In genomic region chr9:21901223-21901820, GRCm38 (mm10) we compare ENCODE assay signal across 8 mouse cellular contexts. TPM values are rescaled to one million over a fixed set of nuclear protein-coding genes. Genes with fewer than 3 reads are reported as not detected.
DNase-seq lines count a peak whose midpoint lies in the region; ATAC-seq and TF ChIP-seq lines count a peak whose summit lies in the region.

No protein-coding gene starts in this region.

- H3K9me3 ChIP-seq in embryonic facial prominence, embryonic 15.5 days (replicated peaks), result no peaks in the 10 kb centered on the region
- H3K9me3 ChIP-seq in heart, embryonic 15.5 days (replicated peaks), result no peaks in the 10 kb centered on the region
- no peaks in the 10 kb centered on the region for H3K9me3 ChIP-seq in liver, embryonic 11.5 days (ENCODE audit: control insufficient read depth, low read length)

- no peak for TF ChIP-seq CTCF in bone marrow macrophage, adult 2 months (IDR thresholded peaks at IDR 0.05; ENCODE audit: low read depth, low read length)
- TF ChIP-seq CTCF in testis, adult 2 months (IDR thresholded peaks at IDR 0.05; ENCODE audit: control insufficient read depth, insufficient read depth, insufficient replicate concordance, low read depth, low read length), result no peak

- H3K27ac ChIP-seq in bone marrow macrophage, adult 2 months (ENCODE audit: insufficient read depth, low read depth, low read length), result no peak overlapping the region
- no peak overlapping the region for H3K27ac ChIP-seq in embryonic facial prominence, embryonic 15.5 days (replicated peaks)
- H3K27ac ChIP-seq in heart, embryonic 15.5 days, result no peak overlapping the region
- H3K27ac ChIP-seq in liver, embryonic 11.5 days (ENCODE audit: low read depth, low read length), result no peak overlapping the region
- peak overlapping the region; percentile 54; the same call in 1 of the 2 replicates for H3K27ac ChIP-seq in testis, adult 2 months (ENCODE audit: control insufficient read depth, insufficient read depth, low read depth, low read length)

- no peak overlapping the region for H3ac ChIP-seq in myocyte (ENCODE audit: control insufficient read depth, insufficient read length)

- DNase-seq in ES-CJ7 (ENCODE audit: low read depth, low spot score), result peak; percentile 82
- DNase-seq in kidney, postnatal 14 days, result peak; percentile 77
- peak; percentile 55 for DNase-seq in liver, embryonic 11.5 days (ENCODE audit: low spot score)

- H3K9ac ChIP-seq in embryonic facial prominence, embryonic 15.5 days, result 0 out of 2 replicates have a peak overlapping the region, but pooled peaks have one; percentile 15
- H3K9ac ChIP-seq in heart, embryonic 15.5 days, result no peak overlapping the region
- H3K9ac ChIP-seq in liver, embryonic 11.5 days (ENCODE audit: low read depth, low read length), result 0 out of 2 replicates have a peak overlapping the region, but pooled peaks have one; percentile 31

- peak overlapping the region; percentile 45 for H3K4me3 ChIP-seq in bone marrow macrophage, adult 2 months (ENCODE audit: insufficient read depth, low read length)
- peak overlapping the region; percentile 46 for H3K4me3 ChIP-seq in embryonic facial prominence, embryonic 15.5 days (replicated peaks)
- H3K4me3 ChIP-seq in heart, embryonic 15.5 days, result peak overlapping the region; percentile 49
- H3K4me3 ChIP-seq in liver, embryonic 11.5 days (ENCODE audit: low read depth, low read length), result peak overlapping the region; percentile 32
- H3K4me3 ChIP-seq in myocyte, result peak overlapping the region; percentile 21
- H3K4me3 ChIP-seq in testis, adult 2 months (ENCODE audit: control insufficient read depth, low read depth, low read length), result peak overlapping the region; percentile 71

- H3K4me2 ChIP-seq in embryonic facial prominence, embryonic 15.5 days (replicated peaks), result peak overlapping the region; percentile 55
- H3K4me2 ChIP-seq in heart, embryonic 15.5 days, result peak overlapping the region; percentile 61
- H3K4me2 ChIP-seq in liver, embryonic 11.5 days, result peak overlapping the region; percentile 58
- H3K4me2 ChIP-seq in myocyte (ENCODE audit: low read depth), result peak overlapping the region; percentile 67

- H3K27me3 ChIP-seq in embryonic facial prominence, embryonic 15.5 days, result peaks cover 17% of the 10 kb centered on the region
- peaks cover 5% of the 10 kb centered on the region; the same call in 1 of the 2 replicates for H3K27me3 ChIP-seq in heart, embryonic 15.5 days
- peaks cover 3% of the 10 kb centered on the region; the same call in 1 of the 2 replicates for H3K27me3 ChIP-seq in liver, embryonic 11.5 days (replicated peaks; ENCODE audit: control insufficient read depth, insufficient read depth, low read length)
- H3K27me3 ChIP-seq in myocyte (ENCODE audit: control insufficient read depth, insufficient read depth, insufficient read length), result peaks cover 7% of the 10 kb centered on the region
- no peaks in the 10 kb centered on the region for H3K27me3 ChIP-seq in testis, adult 2 months (ENCODE audit: control insufficient read depth, insufficient read depth, low read length)

- TF ChIP-seq POLR2A in bone marrow macrophage, adult 2 months (IDR thresholded peaks at IDR 0.05; ENCODE audit: borderline replicate concordance, low read depth, low read length), result no peak
- peak; percentile 23 for TF ChIP-seq POLR2A in myocyte (IDR thresholded peaks at IDR 0.05; ENCODE audit: insufficient read length, low read depth)
- TF ChIP-seq POLR2A in testis, adult 2 months (IDR thresholded peaks at IDR 0.05; ENCODE audit: control insufficient read depth, low read depth, low read length), result no peak

- no peaks in the 10 kb centered on the region for H3K36me3 ChIP-seq in embryonic facial prominence, embryonic 15.5 days
- no peaks in the 10 kb centered on the region for H3K36me3 ChIP-seq in heart, embryonic 15.5 days
- H3K36me3 ChIP-seq in liver, embryonic 11.5 days (ENCODE audit: control insufficient read depth, insufficient read depth, low read length), result no peaks in the 10 kb centered on the region
- H3K36me3 ChIP-seq in myocyte (ENCODE audit: control insufficient read depth, insufficient read depth), result no peaks in the 10 kb centered on the region
- H3K36me3 ChIP-seq in testis, adult 2 months (ENCODE audit: control insufficient read depth, insufficient read depth, low read length), result no peaks in the 10 kb centered on the region

- no peaks in the 10 kb centered on the region for H3K79me2 ChIP-seq in myocyte (ENCODE audit: control insufficient read depth, insufficient read depth)

- WGBS in embryonic facial prominence, embryonic 15.5 days, result 11% methylated on average over 10 of the region's 10 CpGs
- WGBS in heart, embryonic 15.5 days, result 16% methylated on average over 10 of the region's 10 CpGs
- WGBS in liver, embryonic 11.5 days, result 16% methylated on average over 10 of the region's 10 CpGs

- peak; percentile 70; the same call in 1 of the 2 replicates for ATAC-seq in embryonic facial prominence, embryonic 15.5 days (ENCODE audit: insufficient number of reproducible peaks, low FRiP score, low TSS enrichment, low read depth)
- ATAC-seq in heart, embryonic 15.5 days (replicated peaks; ENCODE audit: insufficient number of reproducible peaks, insufficient read depth, low FRiP score, low read depth), result no peak
- ATAC-seq in liver, embryonic 11.5 days (replicated peaks; ENCODE audit: low FRiP score), result peak; percentile 78

- no peaks in the 10 kb centered on the region for H3K4me1 ChIP-seq in bone marrow macrophage, adult 2 months (ENCODE audit: control insufficient read depth, insufficient read depth, low read length)
- no peaks in the 10 kb centered on the region for H3K4me1 ChIP-seq in embryonic facial prominence, embryonic 15.5 days
- H3K4me1 ChIP-seq in heart, embryonic 15.5 days (replicated peaks), result peaks cover 3% of the 10 kb centered on the region; the same call in 1 of the 2 replicates
- no peaks in the 10 kb centered on the region for H3K4me1 ChIP-seq in liver, embryonic 11.5 days (replicated peaks; ENCODE audit: control insufficient read depth, insufficient read depth, low read length)
- peaks cover 6% of the 10 kb centered on the region; the same call in 1 of the 2 replicates for H3K4me1 ChIP-seq in testis, adult 2 months (ENCODE audit: control insufficient read depth, insufficient read depth, low read length)

TF ChIP-seq in myocyte, 11 proteins besides CTCF, POLR2A, EP300 and RAD21:
- no peak for TF ChIP-seq MYOD1 (IDR thresholded peaks at IDR 0.05; ENCODE audit: control insufficient read depth in 1 of 3, insufficient read length in 2 of 3, low read depth in 2 of 3)
- TF ChIP-seq MAX (IDR thresholded peaks at IDR 0.05; ENCODE audit: low read depth), result no peak
TF ChIP-seq in myocyte: peak in this region for 0.

RNA-seq across cellular contexts. Expression of gene Rab3d, which starts 16.7 kb away (rescaled TPM):
- polyA plus RNA-seq in bone marrow macrophage, adult 2 months (2012; ENCODE audit: insufficient read depth, insufficient read length, missing spikeins), result 26.9 and 32.4 TPM in 2 replicates
- 39.4 and 43.4 TPM in 2 replicates for polyA plus RNA-seq in embryonic facial prominence, embryonic 15.5 days (2015; fragmentation: Nextera tagmentation; extraction: Ambion mirVana)
- 9.7 and 15.6 TPM in 2 replicates for polyA plus RNA-seq in heart, embryonic 15.5 days (2015; fragmentation: Nextera tagmentation; extraction: Ambion mirVana)
- 5.7 and 7.3 TPM in 2 replicates for polyA plus RNA-seq in liver, embryonic 11.5 days (2014; fragmentation: Nextera tagmentation; extraction: Ambion mirVana)
- polyA plus RNA-seq in myocyte (2012; fragmentation: generic; extraction: Trizol), result 24.1 TPM
- polyA plus RNA-seq in testis, adult 2 months (2012; rRNA removed), result 21.2 and 22.7 TPM in 2 replicates

RNA-seq across cellular contexts. Expression of gene Ccdc159, which starts 25.9 kb away (rescaled TPM):
- 4.3 and 5.1 TPM in 2 replicates for polyA plus RNA-seq in bone marrow macrophage, adult 2 months (2012; ENCODE audit: insufficient read depth, insufficient read length, missing spikeins)
- 4.3 and 5.5 TPM in 2 replicates for polyA plus RNA-seq in embryonic facial prominence, embryonic 15.5 days (2015; fragmentation: Nextera tagmentation; extraction: Ambion mirVana)
- 2.7 and 3.5 TPM in 2 replicates for polyA plus RNA-seq in heart, embryonic 15.5 days (2015; fragmentation: Nextera tagmentation; extraction: Ambion mirVana)
- polyA plus RNA-seq in liver, embryonic 11.5 days (2014; fragmentation: Nextera tagmentation; extraction: Ambion mirVana), result 2.2 and 2.9 TPM in 2 replicates
- 2.5 TPM for polyA plus RNA-seq in myocyte (2012; fragmentation: generic; extraction: Trizol)
- polyA plus RNA-seq in testis, adult 2 months (2012; rRNA removed), result 72.0 and 74.9 TPM in 2 replicates

RNA-seq across cellular contexts. Expression of gene Tmem205, which starts 26.0 kb away (rescaled TPM):
- 57.2 and 63.0 TPM in 2 replicates for polyA plus RNA-seq in bone marrow macrophage, adult 2 months (2012; ENCODE audit: insufficient read depth, insufficient read length, missing spikeins)
- polyA plus RNA-seq in embryonic facial prominence, embryonic 15.5 days (2015; fragmentation: Nextera tagmentation; extraction: Ambion mirVana), result 56.2 and 58.0 TPM in 2 replicates
- polyA plus RNA-seq in heart, embryonic 15.5 days (2015; fragmentation: Nextera tagmentation; extraction: Ambion mirVana), result 36.9 and 44.9 TPM in 2 replicates
- polyA plus RNA-seq in liver, embryonic 11.5 days (2014; fragmentation: Nextera tagmentation; extraction: Ambion mirVana), result 45.0 and 51.0 TPM in 2 replicates
- polyA plus RNA-seq in myocyte (2012; fragmentation: generic; extraction: Trizol), result 55.1 TPM
- 296 and 312 TPM in 2 replicates for polyA plus RNA-seq in testis, adult 2 months (2012; rRNA removed)

RNA-seq across cellular contexts. Expression of gene Plppr2, which starts 35.5 kb away (rescaled TPM):
- 5.8 and 6.0 TPM in 2 replicates for polyA plus RNA-seq in bone marrow macrophage, adult 2 months (2012; ENCODE audit: insufficient read depth, insufficient read length, missing spikeins)
- 13.6 and 15.5 TPM in 2 replicates for polyA plus RNA-seq in embryonic facial prominence, embryonic 15.5 days (2015; fragmentation: Nextera tagmentation; extraction: Ambion mirVana)
- 3.2 and 5.7 TPM in 2 replicates for polyA plus RNA-seq in heart, embryonic 15.5 days (2015; fragmentation: Nextera tagmentation; extraction: Ambion mirVana)
- polyA plus RNA-seq in liver, embryonic 11.5 days (2014; fragmentation: Nextera tagmentation; extraction: Ambion mirVana), result 6.1 and 7.2 TPM in 2 replicates
- 21.5 TPM for polyA plus RNA-seq in myocyte (2012; fragmentation: generic; extraction: Trizol)
- 33.3 and 39.3 TPM in 2 replicates for polyA plus RNA-seq in testis, adult 2 months (2012; rRNA removed)

RNA-seq across cellular contexts. Expression of gene Dock6, which starts 48.9 kb away (rescaled TPM):
- polyA plus RNA-seq in bone marrow macrophage, adult 2 months (2012; ENCODE audit: insufficient read depth, insufficient read length, missing spikeins), result 8.7 and 16.2 TPM in 2 replicates
- 34.5 and 37.7 TPM in 2 replicates for polyA plus RNA-seq in embryonic facial prominence, embryonic 15.5 days (2015; fragmentation: Nextera tagmentation; extraction: Ambion mirVana)
- polyA plus RNA-seq in heart, embryonic 15.5 days (2015; fragmentation: Nextera tagmentation; extraction: Ambion mirVana), result 38.3 and 54.7 TPM in 2 replicates
- polyA plus RNA-seq in liver, embryonic 11.5 days (2014; fragmentation: Nextera tagmentation; extraction: Ambion mirVana), result 14.9 and 21.6 TPM in 2 replicates
- polyA plus RNA-seq in myocyte (2012; fragmentation: generic; extraction: Trizol), result 20.3 TPM
- 41.5 and 46.0 TPM in 2 replicates for polyA plus RNA-seq in testis, adult 2 months (2012; rRNA removed)

Comparison
In these comparisons a context has a peak if more than half of its experiments do, and no peak if none do; other contexts are left out.
1. H3K4me3 ChIP-seq: peak in every context shown above with its lines; median percentile 71 in testis, adult 2 months; 49 in heart, embryonic 15.5 days; 46 in embryonic facial prominence, embryonic 15.5 days; 45 in bone marrow macrophage, adult 2 months; 32 in liver, embryonic 11.5 days; 21 in myocyte.
2. RNA of gene Ccdc159, which starts 25.9 kb away (polyA plus RNA-seq): 72.0 to 74.9 TPM in testis, adult 2 months; 4.3 to 5.5 TPM in embryonic facial prominence, embryonic 15.5 days, 4.3 to 5.1 TPM in bone marrow macrophage, adult 2 months, 2.7 to 3.5 TPM in heart, embryonic 15.5 days, 2.5 TPM in myocyte (single experiment) and 2.2 to 2.9 TPM in liver, embryonic 11.5 days; every median in the first group is over 10 times any median in the second.
3. Peak in every context shown above with its lines, with median percentiles within 50 percentile points of each other: DNase-seq and H3K4me2 ChIP-seq.